Mouse (Mus musculus): ENCODE data around the gene Nfkbie.

- TF ChIP-seq POLR2AphosphoS5 (IDR thresholded peaks at IDR 0.05; ENCODE audit: insufficient replicate concordance, low read depth, low read length) (peak; percentile 78), GATA1 (IDR thresholded peaks at IDR 0.05; ENCODE audit: borderline replicate concordance, low read length) (no peak), CTCF (IDR thresholded peaks at IDR 0.05; ENCODE audit: low read depth, low read length) (no peak)
Observed at GRCm38 (mm10) chr17:45567162-45567601, 11.7 kb downstream of the Nfkbie start.
